Mouse (Mus musculus) embryonic fibroblast, embryonic 13.5 days (primary cell): ENCODE measurements around the gene Adgre1.

Source experiments
- CTCF ChIP-seq: IDR thresholded peaks from 2 replicates; pipeline ENCODE4 v1.5.1; 2011; ENCODE audit warnings: mild to moderate bottlenecking, control low read depth, low read length, moderate library complexity, borderline replicate concordance; ENCODE audit not compliant: insufficient read depth
- POLR2A ChIP-seq: IDR thresholded peaks from 2 replicates; pipeline ENCODE4 v1.6.1; 2011; ENCODE audit warnings: low read depth, mild to moderate bottlenecking, control low read depth, low read length, moderate library complexity

- TF ChIP-seq CTCF (no peak), POLR2A (no peak)
Measured at GRCm38 (mm10) chr17:57351107-57351506, 7.4 kb upstream of the Adgre1 start.
